Mouse (Mus musculus) limb, embryonic 14.5 days (tissue): ENCODE results near the gene Hspg2. TPM values are rescaled to one million over a fixed set of nuclear protein-coding genes. Genes with fewer than 3 reads are reported as not detected.

Source experiments
- ATAC-seq: fragments of 200-750 bp; cut with Nextera tagmentation; 2 replicates; pipeline ENCODE4 v1.8.0; 2017; ENCODE audit warnings: low read depth, moderate number of reproducible peaks, moderate TSS enrichment; ENCODE audit not compliant: low FRiP score
- DNase-seq: peaks from one replicate; pipeline ENCODE4 v3.0.0-alpha.2; 2015; ENCODE audit warnings: low spot score
- H3K27ac ChIP-seq: fragments of 300-500 bp; sonication (generic); replicated peaks from 2 replicates; pipeline ENCODE4 v1.5.1; 2014; ENCODE audit warnings: low read depth, mild to moderate bottlenecking, low read length, moderate library complexity, mixed read lengths
- H3K27me3 ChIP-seq: fragments of 300-500 bp; sonication (generic); 2 replicates; pipeline ENCODE4 v1.6.1; 2014; ENCODE audit warnings: low read length, mixed read lengths; ENCODE audit not compliant: control insufficient read depth, insufficient read depth
- H3K36me3 ChIP-seq: fragments of 300-500 bp; sonication (generic); 2 replicates; pipeline ENCODE4 v1.6.1; 2014; ENCODE audit warnings: mild to moderate bottlenecking, low read length, moderate library complexity, mixed read lengths; ENCODE audit not compliant: control insufficient read depth, insufficient read depth
- H3K4me1 ChIP-seq: fragments of 300-500 bp; sonication (generic); 2 replicates; pipeline ENCODE4 v1.6.1; 2014; ENCODE audit warnings: antibody characterized with exemption, low read length, mixed read lengths; ENCODE audit not compliant: control insufficient read depth, insufficient read depth
- H3K4me2 ChIP-seq: fragments of 300-500 bp; sonication (generic); replicated peaks from 2 replicates; pipeline ENCODE4 v1.6.1; 2014; ENCODE audit warnings: low read depth, mild to moderate bottlenecking, low read length, moderate library complexity; ENCODE audit not compliant: severe bottlenecking
- H3K4me3 ChIP-seq: fragments of 300-500 bp; sonication (generic); replicated peaks from 2 replicates; pipeline ENCODE4 v1.5.1; 2014; ENCODE audit warnings: low read length
- H3K9ac ChIP-seq: fragments of 300-500 bp; sonication (generic); 2 replicates; pipeline ENCODE4 v1.6.1; 2014; ENCODE audit warnings: mild to moderate bottlenecking, low read depth, low read length, moderate library complexity; ENCODE audit not compliant: severe bottlenecking
- H3K9me3 ChIP-seq: fragments of 300-500 bp; sonication (generic); 2 replicates; pipeline ENCODE4 v1.6.1; 2016; ENCODE audit warnings: low read length; ENCODE audit not compliant: control insufficient read depth
- POLR2A ChIP-seq: fragments of 200-500 bp; IDR thresholded peaks from 2 replicates; pipeline ENCODE4 v1.8.0; 2012; ENCODE audit warnings: inconsistent platforms, mild to moderate bottlenecking, moderate library complexity, borderline replicate concordance; ENCODE audit not compliant: insufficient read depth, insufficient read length; ENCODE audit errors: extremely low read depth
- WGBS: fragments of 180-500 bp; shearing (Covaris S2); extraction: QIAGEN DNeasy Blood & Tissue Kit; methylation state at CpG from one replicate; pipeline ENCODE4 v1.1.7; 2014; 5-methylcytosine and 5-hydroxymethylcytosine counted together
- polyA plus RNA-seq, 2 experiments: library from polyadenylated mRNA; depleted of rRNA in 1 of 2; stranded (reverse) in 1 of 2; unstranded in 1 of 2; fragments of >200 nt; fragmentation: Nextera tagmentation in 1 of 2; extraction: Ambion mirVana in 1 of 2; gene quantifications; 2 replicates each; pipeline versions ENCODE4 v1.2.1 to v1.2.3; 2012 to 2014

Gene Hspg2
- polyA plus RNA-seq, 2 experiments, result 65.6 to 97.4 TPM

DNA sequence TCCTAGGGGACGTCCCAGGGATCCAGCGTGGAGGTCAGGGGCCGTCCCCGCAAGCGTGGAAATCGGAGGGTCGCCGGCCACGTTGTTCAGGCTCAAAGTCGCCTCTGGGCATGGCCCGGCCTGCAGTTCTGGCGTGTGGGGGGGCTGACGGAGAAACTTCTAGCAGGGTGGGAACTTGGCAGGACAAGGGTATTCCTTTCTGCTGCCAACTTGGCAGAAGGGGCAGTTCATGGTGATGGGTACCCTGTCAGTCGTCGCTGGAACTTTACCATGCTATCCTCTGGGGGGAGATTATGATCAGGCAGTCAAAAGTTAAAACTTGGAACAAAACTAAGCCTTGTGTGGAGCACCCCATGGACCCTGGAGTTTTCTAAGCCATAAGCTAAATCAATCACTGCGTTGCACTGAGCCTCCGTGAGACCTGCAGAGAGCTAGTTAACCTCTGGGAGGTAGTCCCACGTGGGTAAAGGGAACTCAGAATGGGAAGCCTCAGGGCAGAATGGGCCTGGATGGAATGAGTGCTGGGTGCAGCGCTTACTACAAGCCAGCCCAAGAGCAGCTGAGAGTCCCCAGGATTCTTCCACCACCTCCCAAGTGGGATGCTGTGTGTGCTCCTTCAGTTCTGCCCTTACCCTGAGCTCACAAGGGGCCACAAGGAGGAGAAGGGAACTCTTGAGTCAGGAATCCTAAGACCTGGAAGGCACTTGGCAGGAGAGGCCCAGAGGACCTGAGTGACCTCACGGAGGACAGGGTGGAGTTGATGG is 694 bp downstream of the Hspg2 start:
- peak overlapping the region; percentile 91 for H3K4me3 ChIP-seq
- H3K4me1 ChIP-seq, result peaks cover 45% of the 10 kb centered on the region
- ATAC-seq (no peak), DNase-seq (no peak)
- no peaks in the 10 kb centered on the region for H3K9me3 ChIP-seq
- WGBS, result 4% methylated on average over 19 of the region's 20 CpGs
- no peaks in the 10 kb centered on the region; the same call in 1 of the 2 replicates for H3K36me3 ChIP-seq
- no peaks in the 10 kb centered on the region for H3K27me3 ChIP-seq
- peak overlapping the region; percentile 80 for H3K9ac ChIP-seq
- peak overlapping the region; percentile 81 for H3K4me2 ChIP-seq
- peak overlapping the region; percentile 77 for H3K27ac ChIP-seq
- TF ChIP-seq POLR2A, result no peak

DNA sequence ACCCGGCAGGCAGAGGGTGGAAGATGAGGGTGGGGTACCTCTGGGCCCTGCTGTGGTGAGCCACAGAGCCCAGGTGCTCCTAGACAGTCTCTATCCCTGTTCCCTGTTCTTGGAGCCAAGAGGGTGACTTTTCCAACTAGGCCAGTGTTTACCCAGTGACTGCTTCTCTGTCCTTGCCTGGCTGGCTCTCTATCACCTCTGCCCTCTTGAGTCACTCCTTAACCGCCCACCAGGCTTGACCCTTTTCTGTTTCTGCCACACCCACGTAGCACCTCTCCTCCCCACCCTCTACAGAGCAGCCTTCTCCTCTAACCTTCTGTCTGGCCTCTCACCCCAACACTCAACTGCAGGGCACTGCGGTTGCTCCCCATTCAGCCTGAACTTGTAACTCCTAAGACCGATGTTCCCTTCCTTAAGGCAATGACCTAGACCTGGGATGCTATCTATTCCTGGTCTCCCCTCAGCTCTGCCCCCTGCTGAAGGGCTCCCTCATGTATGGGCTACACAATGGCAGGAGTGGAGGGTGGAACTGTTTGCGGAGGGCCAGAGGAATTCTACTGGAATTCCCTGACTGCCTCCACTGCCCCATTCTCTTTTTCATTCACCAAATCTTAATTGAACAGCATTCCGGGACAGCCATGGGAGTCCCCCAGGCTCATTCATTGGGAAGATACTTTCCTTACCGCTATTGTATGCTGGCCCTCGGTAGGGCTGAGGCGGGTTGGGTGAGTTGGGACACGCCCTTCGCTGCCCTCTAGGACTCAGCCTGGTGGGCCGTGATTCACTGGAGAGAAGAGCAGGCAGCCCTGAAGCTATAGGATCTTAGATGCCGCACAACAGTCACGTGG is 1.5 kb downstream of the Hspg2 start:
- ATAC-seq (no peak), DNase-seq (no peak)
- H3K4me3 ChIP-seq, result peak overlapping the region; percentile 91
- peak overlapping the region; percentile 80 for H3K9ac ChIP-seq
- H3K36me3 ChIP-seq, result no peaks in the 10 kb centered on the region; the same call in 1 of the 2 replicates
- peaks cover 52% of the 10 kb centered on the region for H3K4me1 ChIP-seq
- H3K27ac ChIP-seq, result peak overlapping the region; percentile 77; the same call in 1 of the 2 replicates
- 55% methylated on average over 15 of the region's 15 CpGs for WGBS
- H3K4me2 ChIP-seq, result peak overlapping the region; percentile 81
- no peaks in the 10 kb centered on the region for H3K27me3 ChIP-seq
- H3K9me3 ChIP-seq, result no peaks in the 10 kb centered on the region
- no peak for TF ChIP-seq POLR2A

DNA sequence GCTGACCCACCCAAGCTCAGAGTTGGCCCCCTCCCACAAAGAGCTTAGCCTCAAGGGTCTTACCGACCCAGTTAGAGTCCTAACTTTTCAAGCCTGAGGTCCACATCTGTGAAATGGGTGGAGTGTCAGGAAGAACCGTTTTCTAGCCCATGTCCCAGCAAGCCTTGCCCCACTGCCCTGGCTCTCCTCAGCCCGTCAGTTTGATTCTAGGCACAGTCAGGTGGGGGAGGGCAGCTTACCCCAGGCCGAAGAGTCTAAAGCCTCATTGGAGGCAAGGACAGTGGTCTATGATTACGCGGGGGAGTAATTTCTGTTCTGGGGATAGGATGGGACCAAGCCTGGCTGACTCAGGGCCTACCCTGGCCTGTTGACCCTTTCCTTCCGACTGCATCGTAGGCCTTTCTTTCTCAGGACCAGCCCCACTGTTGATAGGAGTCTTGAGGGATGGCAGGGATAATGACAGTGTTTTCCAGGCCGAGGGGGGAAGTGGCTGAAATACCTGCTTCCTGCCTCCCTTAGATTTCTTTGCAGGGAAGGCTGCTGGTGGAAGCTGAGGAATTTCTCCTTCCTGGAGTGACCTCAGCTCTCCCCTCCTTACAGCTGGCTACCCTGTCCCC is 2.2 kb downstream of the Hspg2 start:
- no peak for TF ChIP-seq POLR2A
- peak overlapping the region; percentile 81 for H3K4me2 ChIP-seq
- 63% methylated on average over 9 of the region's 9 CpGs for WGBS
- peak overlapping the region; percentile 91 for H3K4me3 ChIP-seq
- peaks cover 60% of the 10 kb centered on the region for H3K4me1 ChIP-seq
- no peak overlapping the region for H3K27ac ChIP-seq
- H3K27me3 ChIP-seq, result no peaks in the 10 kb centered on the region
- DNase-seq (no peak), ATAC-seq (no peak)
- peak overlapping the region; percentile 25 for H3K9ac ChIP-seq
- H3K36me3 ChIP-seq, result no peaks in the 10 kb centered on the region; the same call in 1 of the 2 replicates
- H3K9me3 ChIP-seq, result no peaks in the 10 kb centered on the region

DNA sequence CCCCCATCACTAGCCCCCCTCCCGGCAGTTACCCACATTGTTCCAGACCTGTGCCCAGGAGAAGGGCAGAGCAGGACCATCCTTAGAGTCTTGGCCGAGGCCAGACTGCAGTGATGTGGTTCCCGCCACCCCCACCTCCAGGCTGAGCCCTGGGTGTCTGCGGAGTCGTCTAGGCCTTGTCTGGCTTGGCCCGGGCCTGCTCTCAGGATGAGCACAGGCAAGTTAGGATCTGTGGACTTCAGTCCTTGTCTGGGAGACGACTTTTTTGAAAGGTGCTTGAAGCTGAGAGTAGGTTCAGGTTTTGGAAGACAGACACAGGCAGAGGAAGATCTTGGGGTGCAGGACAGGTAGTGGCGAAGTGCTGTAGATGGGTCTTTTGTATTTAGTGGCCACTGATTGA is 2.8 kb downstream of the Hspg2 start:
- 0 out of 2 replicates have a peak overlapping the region, but pooled peaks have one; percentile 9 for H3K27ac ChIP-seq
- WGBS, result 50% methylated on average over 8 of the region's 8 CpGs
- 0 out of 2 replicates have a peak overlapping the region, but pooled peaks have one; percentile 25 for H3K9ac ChIP-seq
- no peak for ATAC-seq
- peak overlapping the region; percentile 81 for H3K4me2 ChIP-seq
- no peak for TF ChIP-seq POLR2A
- H3K4me3 ChIP-seq, result peak overlapping the region; percentile 91; the same call in 1 of the 2 replicates
- peaks cover 65% of the 10 kb centered on the region for H3K4me1 ChIP-seq
- DNase-seq, result no peak
- H3K9me3 ChIP-seq, result no peaks in the 10 kb centered on the region
- no peaks in the 10 kb centered on the region for H3K27me3 ChIP-seq
- no peaks in the 10 kb centered on the region; the same call in 1 of the 2 replicates for H3K36me3 ChIP-seq
